Mouse (Mus musculus) heart, embryonic 15.5 days (tissue): ENCODE data around the gene Tcirg1. TPM values are rescaled to one million over a fixed set of nuclear protein-coding genes. Genes with fewer than 3 reads are reported as not detected.

Experiments used
- ATAC-seq: fragments of 200-750 bp; cut with Nextera tagmentation; replicated peaks from 2 replicates; pipeline ENCODE4 v1.8.0; 2017; ENCODE audit warnings: low read depth, moderate TSS enrichment; ENCODE audit not compliant: insufficient number of reproducible peaks, insufficient read depth, low FRiP score
- H3K27ac ChIP-seq: fragments of 300-500 bp; sonication (generic); 2 replicates; pipeline ENCODE4 v1.5.1; 2015; ENCODE audit warnings: mild to moderate bottlenecking, inconsistent platforms
- H3K27me3 ChIP-seq: fragments of 300-500 bp; sonication (generic); 2 replicates; pipeline ENCODE4 v1.6.1; 2015; ENCODE audit warnings: inconsistent platforms
- H3K36me3 ChIP-seq: fragments of 300-500 bp; sonication (generic); 2 replicates; pipeline ENCODE4 v1.6.1; 2015; ENCODE audit warnings: mild to moderate bottlenecking, inconsistent platforms
- H3K4me1 ChIP-seq: fragments of 300-500 bp; sonication (generic); replicated peaks from 2 replicates; pipeline ENCODE4 v1.6.1; 2015; ENCODE audit warnings: inconsistent platforms
- H3K4me2 ChIP-seq: fragments of 300-500 bp; sonication (generic); 2 replicates; pipeline ENCODE4 v1.6.1; 2015; ENCODE audit warnings: inconsistent platforms, mild to moderate bottlenecking, moderate library complexity
- H3K4me3 ChIP-seq: fragments of 300-500 bp; sonication (generic); 2 replicates; pipeline ENCODE4 v1.5.1; 2015; ENCODE audit warnings: mild to moderate bottlenecking, inconsistent platforms
- H3K9ac ChIP-seq: fragments of 300-500 bp; sonication (generic); 2 replicates; pipeline ENCODE4 v1.6.1; 2015; ENCODE audit warnings: mild to moderate bottlenecking, inconsistent platforms
- H3K9me3 ChIP-seq: fragments of 300-500 bp; sonication (generic); replicated peaks from 2 replicates; pipeline ENCODE4 v1.6.1; 2016; ENCODE audit warnings: inconsistent platforms
- WGBS: fragments of 180-500 bp; shearing (Covaris S2); methylation state at CpG from one replicate; pipeline ENCODE4 v1.1.7; 2015; ENCODE audit warnings: mixed read lengths; 5-methylcytosine and 5-hydroxymethylcytosine counted together
- polyA plus RNA-seq: library from polyadenylated mRNA; unstranded; fragments of >200 nt; fragmentation: Nextera tagmentation; extraction: Ambion mirVana; gene quantifications from 2 replicates; pipeline ENCODE4 v1.2.1, GENCODE M21; 2015

Tcirg1 gene
- polyA plus RNA-seq, 1 experiment from 2014 or later = 24.9 TPM

- H3K9ac ChIP-seq = no peak overlapping the region
- no peak overlapping the region for H3K27ac ChIP-seq
- no peak overlapping the region for H3K4me2 ChIP-seq
- no peak for ATAC-seq
- WGBS = 86% methylated on average over 2 of the region's 2 CpGs
- H3K9me3 ChIP-seq = no peaks in the 10 kb centered on the region
- no peaks in the 10 kb centered on the region for H3K27me3 ChIP-seq
- peaks cover 19% of the 10 kb centered on the region for H3K4me1 ChIP-seq
- peaks cover 57% of the 10 kb centered on the region for H3K36me3 ChIP-seq
- H3K4me3 ChIP-seq = no peak overlapping the region
Measured at GRCm38 (mm10) chr19:3894294-3894693, 12.6 kb downstream of the Tcirg1 start.

GRCm38 (mm10) chr19:3893545-3894116 is 13.3 kb downstream of the Tcirg1 start:
- peak overlapping the region; percentile 31; the same call in 1 of the 2 replicates for H3K27ac ChIP-seq
- peaks cover 19% of the 10 kb centered on the region for H3K4me1 ChIP-seq
- H3K4me2 ChIP-seq = no peak overlapping the region
- H3K36me3 ChIP-seq = peaks cover 59% of the 10 kb centered on the region
- 57% methylated on average over 4 of the region's 4 CpGs for WGBS
- H3K9me3 ChIP-seq = no peaks in the 10 kb centered on the region
- H3K27me3 ChIP-seq = no peaks in the 10 kb centered on the region
- peak; percentile 63; the same call in 1 of the 2 replicates for ATAC-seq
- no peak overlapping the region for H3K4me3 ChIP-seq
- no peak overlapping the region for H3K9ac ChIP-seq

- H3K27me3 ChIP-seq = no peaks in the 10 kb centered on the region
- H3K36me3 ChIP-seq = peaks cover 56% of the 10 kb centered on the region
- H3K9ac ChIP-seq = no peak overlapping the region
- H3K4me2 ChIP-seq = no peak overlapping the region
- no peak overlapping the region for H3K4me3 ChIP-seq
- H3K9me3 ChIP-seq = no peaks in the 10 kb centered on the region
- no peak overlapping the region for H3K27ac ChIP-seq
- WGBS = 82% methylated on average over 8 of the region's 8 CpGs
- no peak for ATAC-seq
- H3K4me1 ChIP-seq = peaks cover 16% of the 10 kb centered on the region
Measured at GRCm38 (mm10) chr19:3890181-3890580, 16.8 kb downstream of the Tcirg1 start.

- Histone ChIP-seq H3K9me3 (no peaks in the 10 kb centered on the region), H3K4me1 (peaks cover 24% of the 10 kb centered on the region), H3K4me2 (no peak overlapping the region), H3K27ac (no peak overlapping the region), H3K9ac (no peak overlapping the region), H3K4me3 (no peak overlapping the region), H3K27me3 (no peaks in the 10 kb centered on the region), H3K36me3 (peaks cover 49% of the 10 kb centered on the region)
- WGBS = 91% methylated on average over 5 of the region's 5 CpGs
- no peak for ATAC-seq
Measured at GRCm38 (mm10) chr19:3889096-3889495, 17.8 kb downstream of the Tcirg1 start.

- Histone ChIP-seq H3K9me3 (no peaks in the 10 kb centered on the region), H3K4me1 (peaks cover 13% of the 10 kb centered on the region), H3K27ac (peak overlapping the region; percentile 20; the same call in 1 of the 2 replicates), H3K9ac (no peak overlapping the region), H3K4me2 (no peak overlapping the region), H3K4me3 (no peak overlapping the region), H3K27me3 (no peaks in the 10 kb centered on the region), H3K36me3 (peaks cover 15% of the 10 kb centered on the region; the same call in 1 of the 2 replicates)
- 25% methylated on average over 6 of the region's 6 CpGs for WGBS
- ATAC-seq = no peak
Measured at GRCm38 (mm10) chr19:3884325-3884990, 22.5 kb downstream of the Tcirg1 start.

- Histone ChIP-seq H3K4me1 (peaks cover 13% of the 10 kb centered on the region), H3K9ac (no peak overlapping the region), H3K36me3 (0 out of 2 replicates have a peak, but pooled peaks cover 9% of the 10 kb centered on the region), H3K27ac (no peak overlapping the region), H3K27me3 (no peaks in the 10 kb centered on the region), H3K4me2 (no peak overlapping the region), H3K4me3 (no peak overlapping the region), H3K9me3 (no peaks in the 10 kb centered on the region)
- no peak for ATAC-seq
- WGBS = 76% methylated on average over 4 of the region's 4 CpGs
Measured at GRCm38 (mm10) chr19:3882214-3882613, 24.7 kb downstream of the Tcirg1 start.

- H3K4me2 ChIP-seq = no peak overlapping the region
- no peak overlapping the region for H3K4me3 ChIP-seq
- 87% methylated on average over 6 of the region's 6 CpGs for WGBS
- ATAC-seq = no peak
- H3K4me1 ChIP-seq = peaks cover 13% of the 10 kb centered on the region
- no peaks in the 10 kb centered on the region for H3K9me3 ChIP-seq
- no peaks in the 10 kb centered on the region for H3K36me3 ChIP-seq
- no peak overlapping the region for H3K9ac ChIP-seq
- no peaks in the 10 kb centered on the region for H3K27me3 ChIP-seq
- H3K27ac ChIP-seq = no peak overlapping the region; the same call in 1 of the 2 replicates
Measured at GRCm38 (mm10) chr19:3880054-3880848, 26.7 kb downstream of the Tcirg1 start.

- Histone ChIP-seq H3K4me1 (peaks cover 6% of the 10 kb centered on the region; the same call in 1 of the 2 replicates), H3K27ac (no peak overlapping the region), H3K4me3 (no peak overlapping the region), H3K4me2 (no peak overlapping the region), H3K36me3 (no peaks in the 10 kb centered on the region), H3K27me3 (no peaks in the 10 kb centered on the region), H3K9ac (no peak overlapping the region), H3K9me3 (no peaks in the 10 kb centered on the region)
- no peak for ATAC-seq
- 84% methylated on average over 7 of the region's 7 CpGs for WGBS
Measured at GRCm38 (mm10) chr19:3875045-3875444, 31.9 kb downstream of the Tcirg1 start.

GRCm38 (mm10) chr19:3872373-3872772 is 34.6 kb downstream of the Tcirg1 start:
- 41% methylated on average over 4 of the region's 4 CpGs for WGBS
- no peak overlapping the region for H3K4me3 ChIP-seq
- no peak overlapping the region for H3K4me2 ChIP-seq
- H3K27ac ChIP-seq = no peak overlapping the region
- peaks cover 9% of the 10 kb centered on the region for H3K4me1 ChIP-seq
- H3K36me3 ChIP-seq = no peaks in the 10 kb centered on the region
- H3K9ac ChIP-seq = no peak overlapping the region
- no peaks in the 10 kb centered on the region for H3K9me3 ChIP-seq
- H3K27me3 ChIP-seq = no peaks in the 10 kb centered on the region
- ATAC-seq = no peak

GRCm38 (mm10) chr19:3871468-3871867 is 35.5 kb downstream of the Tcirg1 start:
- H3K4me3 ChIP-seq = no peak overlapping the region
- H3K9ac ChIP-seq = no peak overlapping the region
- H3K36me3 ChIP-seq = no peaks in the 10 kb centered on the region
- no peaks in the 10 kb centered on the region for H3K27me3 ChIP-seq
- H3K27ac ChIP-seq = no peak overlapping the region
- peaks cover 9% of the 10 kb centered on the region for H3K4me1 ChIP-seq
- no peaks in the 10 kb centered on the region for H3K9me3 ChIP-seq
- H3K4me2 ChIP-seq = no peak overlapping the region
- no peak for ATAC-seq

GRCm38 (mm10) chr19:3868290-3868689 is 38.6 kb downstream of the Tcirg1 start:
- Histone ChIP-seq H3K9ac (no peak overlapping the region), H3K4me1 (peaks cover 9% of the 10 kb centered on the region), H3K4me2 (no peak overlapping the region), H3K4me3 (no peak overlapping the region), H3K27ac (no peak overlapping the region), H3K36me3 (peaks cover 7% of the 10 kb centered on the region), H3K9me3 (no peaks in the 10 kb centered on the region), H3K27me3 (no peaks in the 10 kb centered on the region)
- no peak for ATAC-seq
- WGBS = 64% methylated on average over 1 of the region's 1 CpGs
